Mouse (Mus musculus) heart, adult 2 months (tissue): Measurements from ENCODE around the gene Glcci1.

ENCODE experiments used
- CTCF ChIP-seq: fragments of 200-600 bp; IDR thresholded peaks from 2 replicates; pipeline ENCODE4 v1.8.1; 2022; ENCODE audit warnings: antibody characterized with exemption, mild to moderate bottlenecking, moderate library complexity
- EP300 ChIP-seq: fragments of 200-500 bp; IDR thresholded peaks from 2 replicates; pipeline ENCODE4 v1.6.1; 2011; ENCODE audit warnings: low read depth, low read length, control low read depth; ENCODE audit not compliant: insufficient read depth
- POLR2A ChIP-seq: fragments of 200-500 bp; IDR thresholded peaks from 2 replicates; pipeline ENCODE4 v1.6.1; 2011; ENCODE audit warnings: mild to moderate bottlenecking, low read depth, low read length, control low read depth; ENCODE audit not compliant: insufficient read depth

DNA sequence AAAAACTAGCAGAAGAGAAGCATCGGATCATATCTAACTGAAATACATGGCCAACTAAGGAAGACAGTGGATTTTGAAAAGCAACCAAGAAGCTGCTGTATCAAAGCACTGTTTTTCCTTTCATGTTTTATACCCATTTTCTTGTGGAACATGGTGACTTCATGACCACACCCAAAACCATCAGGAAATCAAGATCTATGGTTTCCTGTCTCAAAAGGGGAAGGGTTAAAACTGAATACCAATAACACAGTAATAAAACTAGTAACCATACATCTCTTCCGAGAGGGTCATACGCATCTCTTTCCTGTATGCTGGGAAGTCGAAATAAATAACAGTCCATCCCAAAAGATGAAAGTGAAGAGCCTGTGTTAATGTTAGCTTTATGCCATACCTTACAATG lies 123.3 kb downstream of the Glcci1 start:
- TF ChIP-seq CTCF (no peak), EP300 (no peak), POLR2A (no peak)
